Mouse (Mus musculus): ENCODE data around the gene Rps6ka3.

Rps6ka3 gene

GRCm38 (mm10) chrX:159364506-159364905, 154.4 kb downstream of the Rps6ka3 start:
- no peak for DNase-seq

GRCm38 (mm10) chrX:159371831-159372752, 162.0 kb downstream of the Rps6ka3 start, which contains the start of gene Eif1ax:
Gene Eif1ax, plus strand, starts transcription at chrX:159372178.
- peak; percentile 99 for DNase-seq

GRCm38 (mm10) chrX:159372753-159373144, 162.6 kb downstream of the Rps6ka3 start:
- no peak for DNase-seq

- DNase-seq: no peak
Measured at GRCm38 (mm10) chrX:159387105-159387504, 177.0 kb downstream of the Rps6ka3 start.

- no peak for DNase-seq
Measured at GRCm38 (mm10) chrX:159388953-159389352, 178.8 kb downstream of the Rps6ka3 start.

- no peak for DNase-seq
Measured at GRCm38 (mm10) chrX:159390347-159390962, 180.3 kb downstream of the Rps6ka3 start.

- no peak for DNase-seq
Measured at GRCm38 (mm10) chrX:159391239-159391638, 181.1 kb downstream of the Rps6ka3 start.

GRCm38 (mm10) chrX:159409253-159409652, 199.1 kb downstream of the Rps6ka3 start:
- no peak for DNase-seq

GRCm38 (mm10) chrX:159414130-159414828, 204.2 kb downstream of the Rps6ka3 start, which contains the start of gene Map7d2:
Gene Map7d2, plus strand, starts transcription at chrX:159414572.
- no peak for DNase-seq

- no peak for DNase-seq
Measured at GRCm38 (mm10) chrX:159414829-159415673, 204.9 kb downstream of the Rps6ka3 start.
